Mouse (Mus musculus): ENCODE measurements around the gene M1ap.

- TF ChIP-seq MAX (IDR thresholded peaks at IDR 0.05; ENCODE audit: low read length): no peak
- TF ChIP-seq TAL1 (IDR thresholded peaks at IDR 0.05; ENCODE audit: low read length): no peak
These were observed 22.8 kb downstream of the M1ap start for GRCm38 (mm10) chr6:82969249-82970084.

All from MEL (cell line).